Mouse (Mus musculus): Measurements from ENCODE around the gene Ptcd3.

DNA sequence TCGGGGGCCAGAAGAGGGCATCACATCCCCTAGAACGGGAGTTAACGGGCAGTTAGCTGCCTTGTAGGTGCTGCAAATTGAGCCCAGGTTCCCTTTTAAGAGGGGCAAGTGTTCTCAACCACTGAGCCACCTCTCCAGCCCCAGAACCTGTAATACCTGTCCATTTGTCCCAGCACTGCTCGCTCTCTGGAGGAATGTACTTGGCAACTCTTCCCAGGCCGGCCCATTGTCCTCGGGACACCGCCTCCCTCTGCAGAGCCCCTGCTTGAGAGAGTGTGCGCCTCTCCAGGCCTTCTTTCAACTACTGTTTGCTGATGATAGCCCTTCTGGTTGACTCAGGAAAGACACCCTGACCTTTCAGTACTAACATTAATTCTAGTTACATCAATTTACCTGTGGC, 37.6 kb upstream of the Ptcd3 start:
- TF ChIP-seq CTCF (IDR thresholded peaks at IDR 0.05; ENCODE audit: extremely low read depth, insufficient read length, insufficient replicate concordance, low read depth, low read length): no peak
- TF ChIP-seq POLR2A (IDR thresholded peaks at IDR 0.05; ENCODE audit: low read depth, low read length): no peak

All from small intestine, adult 2 months (tissue).